Mouse (Mus musculus) embryonic fibroblast, embryonic 13.5 days (primary cell): ENCODE data around the gene Lrrfip1. TPM values are rescaled to one million over a fixed set of nuclear protein-coding genes. Genes with fewer than 3 reads are reported as not detected.

ENCODE experiments used
- H3K27ac ChIP-seq: 2 replicates; pipeline ENCODE4 v1.5.1; 2012; ENCODE audit warnings: low read length, control low read depth, inconsistent platforms; ENCODE audit not compliant: insufficient read depth
- H3K4me1 ChIP-seq: 2 replicates; pipeline ENCODE4 v1.6.1; 2011; ENCODE audit warnings: low read length; ENCODE audit not compliant: control insufficient read depth, insufficient read depth
- H3K4me3 ChIP-seq: 2 replicates; pipeline ENCODE4 v1.5.1; 2011; ENCODE audit warnings: mild to moderate bottlenecking, control low read depth, low read length; ENCODE audit not compliant: insufficient read depth
- CTCF ChIP-seq: IDR thresholded peaks from 2 replicates; pipeline ENCODE4 v1.5.1; 2011; ENCODE audit warnings: mild to moderate bottlenecking, control low read depth, low read length, moderate library complexity, borderline replicate concordance; ENCODE audit not compliant: insufficient read depth
- POLR2A ChIP-seq: IDR thresholded peaks from 2 replicates; pipeline ENCODE4 v1.6.1; 2011; ENCODE audit warnings: low read depth, mild to moderate bottlenecking, control low read depth, low read length, moderate library complexity
- polyA plus RNA-seq: library from polyadenylated mRNA; stranded (reverse); fragments of >200 nt; gene quantifications from 2 replicates; pipeline ENCODE4 v1.2.4, GENCODE M21; 2011; ENCODE audit warnings: low read depth; ENCODE audit not compliant: missing spikeins, insufficient read length

Gene Lrrfip1
- polyA plus RNA-seq, 1 experiment, result 109 TPM

- Histone ChIP-seq H3K4me1 (peaks cover 54% of the 10 kb centered on the region), H3K27ac (peak overlapping the region; percentile 35; the same call in 1 of the 2 replicates), H3K4me3 (no peak overlapping the region)
- TF ChIP-seq POLR2A (no peak), CTCF (no peak)
Measured at GRCm38 (mm10) chr1:91061105-91061504, 62.6 kb downstream of the Lrrfip1 start.

GRCm38 (mm10) chr1:91062363-91062762 is 63.8 kb downstream of the Lrrfip1 start:
- no peak for TF ChIP-seq CTCF
- TF ChIP-seq POLR2A, result no peak
- Histone ChIP-seq H3K4me3 (no peak overlapping the region), H3K27ac (peak overlapping the region; percentile 35; the same call in 1 of the 2 replicates), H3K4me1 (peaks cover 46% of the 10 kb centered on the region)

- Histone ChIP-seq H3K4me1 (peaks cover 43% of the 10 kb centered on the region), H3K27ac (peak overlapping the region; percentile 20; the same call in 1 of the 2 replicates), H3K4me3 (no peak overlapping the region)
- TF ChIP-seq CTCF (no peak), POLR2A (no peak)
Measured at GRCm38 (mm10) chr1:91064053-91064452, 65.5 kb downstream of the Lrrfip1 start.

- Histone ChIP-seq H3K4me3 (no peak overlapping the region), H3K4me1 (peaks cover 46% of the 10 kb centered on the region), H3K27ac (peak overlapping the region; percentile 23; the same call in 1 of the 2 replicates)
- no peak for TF ChIP-seq CTCF
- no peak for TF ChIP-seq POLR2A
Measured at GRCm38 (mm10) chr1:91064903-91065525, 66.5 kb downstream of the Lrrfip1 start.

- H3K4me3 ChIP-seq, result no peak overlapping the region
- TF ChIP-seq CTCF (no peak), POLR2A (no peak)
- no peak overlapping the region for H3K27ac ChIP-seq
- H3K4me1 ChIP-seq, result peaks cover 42% of the 10 kb centered on the region
Measured at GRCm38 (mm10) chr1:91066061-91066460, 67.5 kb downstream of the Lrrfip1 start.

GRCm38 (mm10) chr1:91066599-91066998 is 68.1 kb downstream of the Lrrfip1 start:
- TF ChIP-seq POLR2A (no peak), CTCF (no peak)
- no peak overlapping the region for H3K27ac ChIP-seq
- H3K4me1 ChIP-seq, result peaks cover 37% of the 10 kb centered on the region
- H3K4me3 ChIP-seq, result no peak overlapping the region

GRCm38 (mm10) chr1:91067716-91068115 is 69.2 kb downstream of the Lrrfip1 start:
- H3K4me1 ChIP-seq, result peaks cover 26% of the 10 kb centered on the region
- H3K27ac ChIP-seq, result no peak overlapping the region
- no peak overlapping the region for H3K4me3 ChIP-seq
- TF ChIP-seq POLR2A (no peak), CTCF (no peak)

GRCm38 (mm10) chr1:91069575-91069974 is 71.0 kb downstream of the Lrrfip1 start:
- TF ChIP-seq POLR2A (no peak), CTCF (no peak)
- peaks cover 17% of the 10 kb centered on the region for H3K4me1 ChIP-seq
- no peak overlapping the region for H3K27ac ChIP-seq
- H3K4me3 ChIP-seq, result no peak overlapping the region

- TF ChIP-seq POLR2A (no peak), CTCF (no peak)
- H3K4me3 ChIP-seq, result no peak overlapping the region
- H3K4me1 ChIP-seq, result peaks cover 10% of the 10 kb centered on the region
- H3K27ac ChIP-seq, result no peak overlapping the region
Measured at GRCm38 (mm10) chr1:91070547-91070946, 72.0 kb downstream of the Lrrfip1 start.

- Histone ChIP-seq H3K4me1 (peaks cover 9% of the 10 kb centered on the region), H3K4me3 (no peak overlapping the region), H3K27ac (no peak overlapping the region)
- TF ChIP-seq POLR2A (no peak), CTCF (no peak)
Measured at GRCm38 (mm10) chr1:91071671-91072290, 73.2 kb downstream of the Lrrfip1 start.
